Mouse (Mus musculus) CH12.LX (cell line): ENCODE measurements at regions not wholly inside any gene's neighbourhood (a gene's known extent, or its start where the extent isn't known, plus 50 kb on each side); places are given as distances from the start of the nearest gene placed in this dataset.

ENCODE experiments used
- BHLHE40 ChIP-seq: IDR thresholded peaks from 2 replicates; pipeline ENCODE4 v1.6.1; 2011; ENCODE audit warnings: mild to moderate bottlenecking, low read depth, low read length, improper control_type of control experiment
- CTCF ChIP-seq, 2 experiments: IDR thresholded peaks in 1 of 2; conservative IDR thresholded peaks in 1 of 2; 2 replicates each; pipeline ENCODE4 v1.5.1; 2011 to 2012; ENCODE audit warnings: low read depth in 2 of 2, low read length in 2 of 2, improper control_type of control experiment in 1 of 2, inconsistent platforms in 1 of 2, mild to moderate bottlenecking in 1 of 2, moderate library complexity in 1 of 2
- EP300 ChIP-seq: IDR thresholded peaks from 2 replicates; pipeline ENCODE4 v1.6.1; 2011; ENCODE audit warnings: low read length, improper control_type of control experiment
- MAX ChIP-seq: IDR thresholded peaks from 2 replicates; pipeline ENCODE4 v1.6.1; 2011; ENCODE audit warnings: low read length, improper control_type of control experiment
- POLR2A ChIP-seq: IDR thresholded peaks from 2 replicates; pipeline ENCODE4 v1.6.1; 2011; ENCODE audit warnings: low read depth, mild to moderate bottlenecking, improper control_type of control experiment, low read length
- SMC3 ChIP-seq: IDR thresholded peaks from 2 replicates; pipeline ENCODE4 v1.6.1; 2011; ENCODE audit warnings: low read depth, low read length, improper control_type of control experiment

GRCm38 (mm10) chr3:34270154-34270553 lies 189.0 kb upstream of the Dnajc19 start:
- TF ChIP-seq CTCF (conservative IDR thresholded peaks at IDR 0.05 in 1 of 2, IDR thresholded peaks at IDR 0.05 in 1 of 2; ENCODE audit: low read depth in 2 of 2, low read length in 2 of 2) (no peak), MAX (no peak), POLR2A (no peak), EP300 (no peak), BHLHE40 (no peak), SMC3 (no peak)
